Mouse (Mus musculus): Measurements from ENCODE around the gene Olfr518. TPM values are rescaled to one million over a fixed set of nuclear protein-coding genes. Genes with fewer than 3 reads are reported as not detected.

Gene Olfr518
- not detected for total RNA-seq (2021)
- long read RNA-seq, experiment 1, result 0 reads
- long read RNA-seq, experiment 2, result 0 reads

DNA sequence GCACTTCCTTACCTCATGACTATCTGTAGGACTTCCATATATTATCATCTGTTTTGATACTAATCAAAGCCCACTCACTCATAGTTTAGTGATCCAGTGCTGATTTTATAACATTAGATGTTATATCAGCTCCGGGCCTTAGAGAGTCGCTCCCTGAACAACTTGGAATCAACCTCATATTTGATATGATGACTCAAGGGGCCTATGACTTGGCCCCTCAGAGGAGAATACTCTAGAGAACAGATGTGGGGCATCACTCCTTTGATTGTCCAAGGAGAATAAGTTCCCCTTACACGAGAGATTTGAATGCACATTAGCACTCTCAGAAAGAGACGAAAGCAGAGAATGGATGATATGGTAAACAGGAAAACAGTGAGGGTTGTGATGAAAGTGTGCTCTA lies at the start of gene Olfr518:
TSS of gene Olfr518 (minus strand) at position 101 of the 400 bp plus-strand sequence.
- no peak for DNase-seq (ENCODE audit: low spot score in 2 of 2)

DNA sequence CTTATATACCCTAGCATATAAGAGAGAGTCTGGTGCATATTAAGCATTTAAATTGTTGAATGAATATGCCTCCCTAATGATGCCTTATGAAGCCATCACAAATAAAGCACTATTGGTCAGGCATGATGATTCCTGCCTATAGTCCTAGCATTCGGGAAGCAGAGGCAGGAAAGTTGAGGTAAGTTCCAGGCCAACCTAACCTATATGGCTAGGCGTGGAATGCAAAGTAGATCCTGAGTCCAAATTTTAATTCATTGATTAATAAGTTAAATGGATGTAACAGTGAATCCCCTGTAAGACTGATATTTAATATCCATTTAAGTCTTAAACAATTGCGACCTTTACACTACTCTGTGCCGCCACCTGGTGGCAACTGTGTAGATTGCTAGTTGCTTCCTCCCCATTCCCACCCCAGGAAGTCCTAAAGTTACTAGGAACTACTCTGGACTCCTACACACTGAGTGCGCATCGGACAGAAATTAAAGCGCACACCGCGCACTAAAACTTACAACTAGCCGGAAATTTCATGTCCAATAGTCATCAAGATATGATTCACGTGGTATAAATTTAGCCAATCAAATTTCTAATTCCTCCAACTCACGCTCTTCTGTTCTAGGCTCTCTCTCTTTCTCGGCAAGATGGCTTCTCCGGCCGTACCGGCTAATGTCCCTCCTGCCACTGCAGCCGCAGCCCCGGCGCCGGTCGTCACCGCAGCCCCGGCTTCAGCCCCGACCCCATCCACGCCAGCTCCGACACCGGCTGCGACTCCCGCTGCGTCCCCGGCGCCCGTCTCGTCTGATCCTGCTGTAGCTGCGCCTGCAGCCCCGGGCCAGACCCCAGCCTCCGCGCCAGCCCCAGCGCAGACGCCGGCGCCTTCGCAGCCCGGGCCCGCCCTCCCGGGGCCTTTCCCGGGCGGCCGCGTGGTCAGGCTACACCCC lies 49.3 kb upstream of the Olfr518 start, which contains the start of gene Eif3f:
TSS of gene Eif3f (plus strand) at position 624 of the 938 bp plus-strand sequence.
- DNase-seq (ENCODE audit: low spot score in 2 of 2), result peak; percentile 88 to 94

DNA sequence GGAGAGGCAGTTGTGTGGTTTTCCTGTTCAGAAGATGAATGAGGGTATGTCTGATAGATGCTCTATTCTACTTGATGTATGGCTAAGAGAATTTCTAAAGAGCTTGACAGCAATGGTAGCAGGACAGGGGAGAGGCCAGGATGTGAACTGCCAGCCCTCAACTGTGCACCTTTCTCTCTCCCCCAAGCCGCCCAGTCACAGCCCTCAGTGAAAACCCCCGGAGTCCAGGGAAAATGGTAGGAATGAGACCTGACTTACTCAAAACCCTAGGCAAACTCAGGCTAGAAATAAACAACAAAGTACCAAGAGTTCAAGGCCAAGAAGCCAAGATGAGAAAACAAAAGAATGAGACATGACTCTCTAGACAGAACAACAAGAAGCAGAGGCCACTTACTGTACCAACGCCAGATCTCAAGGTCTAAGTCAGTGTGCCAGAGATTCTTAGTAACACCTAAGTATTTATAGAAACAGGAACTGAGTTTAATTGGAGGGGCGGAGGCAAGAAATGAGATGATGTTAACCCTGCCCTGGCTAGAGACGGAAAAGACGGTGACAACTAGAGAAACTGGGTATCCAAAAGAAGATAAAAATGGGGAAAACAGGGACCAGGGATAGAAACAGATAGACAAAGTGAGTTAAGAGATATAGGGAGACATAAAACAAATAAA lies 45.1 kb upstream of the Olfr518 start, which contains the start of gene Nlrp10:
TSS of gene Nlrp10 (minus strand) at position 453 of the 668 bp plus-strand sequence.
- no peak for DNase-seq (ENCODE audit: low spot score in 2 of 2)

DNA sequence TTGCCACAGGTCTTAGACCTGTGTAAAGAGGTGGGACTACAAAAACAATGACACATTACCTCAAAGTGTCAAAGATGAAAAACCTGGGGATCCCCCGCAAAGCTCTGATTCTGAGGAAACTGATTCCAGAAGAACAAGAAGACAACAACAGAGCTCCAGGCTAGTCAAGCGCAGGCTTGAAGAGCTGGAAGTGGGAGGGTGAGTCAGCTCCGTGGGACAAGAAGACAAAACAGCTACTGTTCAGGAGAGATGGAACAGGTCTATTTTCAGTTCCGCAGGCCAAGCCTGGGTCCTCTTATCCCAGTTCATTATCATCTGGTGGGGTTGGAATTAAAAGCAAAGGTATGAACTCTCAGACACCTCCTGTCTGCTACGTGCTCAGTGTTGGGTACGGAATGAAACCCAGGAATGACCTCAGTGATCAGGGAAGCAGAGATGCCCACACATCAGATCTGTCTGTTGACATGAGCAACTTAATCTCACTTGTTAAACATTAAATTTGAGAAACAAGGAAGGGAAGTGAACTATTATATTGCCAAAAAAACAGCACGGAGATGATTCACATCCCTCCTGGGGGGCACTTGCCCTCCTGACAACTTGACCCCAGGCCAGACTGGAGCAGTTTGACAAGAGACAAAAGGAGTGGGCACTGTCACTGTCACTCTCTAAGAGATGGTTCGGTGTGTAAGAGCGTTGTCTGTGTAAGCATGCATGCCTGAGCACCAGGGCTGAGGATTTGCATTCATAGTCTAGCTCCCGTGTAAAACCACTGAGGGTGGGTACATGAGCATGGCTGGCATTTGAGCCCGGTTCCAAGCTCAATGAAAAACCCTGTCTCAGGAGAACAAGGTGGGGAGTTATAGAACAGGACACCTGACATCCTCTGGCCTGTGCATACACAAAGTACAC lies 43.7 kb upstream of the Olfr518 start:
- no peak for DNase-seq (ENCODE audit: low spot score in 2 of 2)

DNA sequence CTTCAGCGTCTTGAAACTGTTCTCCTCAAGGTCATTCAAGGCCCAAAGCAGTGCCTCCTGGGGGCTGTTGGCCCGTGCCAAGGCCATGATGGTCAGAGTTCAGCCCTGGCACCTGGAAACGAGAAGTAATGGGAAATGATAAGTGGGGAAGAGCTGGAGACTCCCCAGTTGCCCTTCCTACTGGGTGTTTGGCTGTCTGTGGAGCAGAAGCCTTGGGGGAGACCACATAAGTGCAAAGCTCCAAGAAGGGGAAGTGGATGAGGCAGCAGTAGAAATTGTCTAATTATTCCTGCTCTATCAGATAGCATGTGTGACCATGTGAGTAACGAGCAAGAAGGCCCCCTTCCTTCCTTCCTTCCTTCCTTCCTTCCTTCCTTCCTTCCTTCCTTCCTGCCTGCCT lies 42.2 kb upstream of the Olfr518 start:
- DNase-seq (ENCODE audit: low spot score in 2 of 2), result no peak

DNA sequence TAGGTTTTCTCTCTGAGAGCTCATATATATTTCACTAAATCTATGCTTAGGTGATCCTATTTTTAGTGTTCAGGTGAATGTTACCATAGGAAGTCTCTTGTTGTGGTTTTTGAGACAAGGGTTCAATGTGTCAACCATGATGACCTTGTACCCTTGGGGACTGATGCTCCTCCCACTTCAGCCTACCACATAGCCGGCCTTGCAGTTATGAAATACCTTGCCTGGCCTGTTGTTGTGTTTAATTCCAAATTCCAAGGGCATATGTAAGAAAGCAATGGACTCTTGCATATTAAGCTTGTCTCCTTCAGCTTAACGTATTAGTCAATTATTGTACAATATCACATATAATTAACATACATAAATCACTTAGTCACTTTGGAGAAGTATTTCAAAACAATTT lies 19.2 kb upstream of the Olfr518 start:
- no peak for DNase-seq (ENCODE audit: low spot score in 2 of 2)

DNA sequence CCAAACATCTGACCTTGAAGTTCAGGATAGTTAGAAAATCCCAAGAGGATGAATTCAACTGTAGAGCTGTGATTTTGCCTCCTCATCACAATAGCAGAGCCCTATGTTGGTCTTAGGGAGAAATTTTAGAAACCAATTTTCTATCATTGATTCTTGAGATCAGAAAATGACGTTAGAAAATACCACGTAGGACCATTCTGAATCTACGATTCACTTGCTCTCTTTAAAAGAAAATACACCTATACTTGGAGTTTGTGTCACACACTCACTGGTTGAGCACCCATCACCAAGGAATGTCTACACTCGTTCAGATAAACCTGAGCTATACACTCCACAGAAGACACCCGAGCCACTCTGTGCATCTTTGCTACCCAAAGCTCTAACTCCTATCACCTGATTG lies 9.5 kb upstream of the Olfr518 start, which contains the start of gene Olfr519:
TSS of gene Olfr519 (minus strand) at position 101 of the 400 bp plus-strand sequence.
- no peak for DNase-seq (ENCODE audit: low spot score in 2 of 2)

DNA sequence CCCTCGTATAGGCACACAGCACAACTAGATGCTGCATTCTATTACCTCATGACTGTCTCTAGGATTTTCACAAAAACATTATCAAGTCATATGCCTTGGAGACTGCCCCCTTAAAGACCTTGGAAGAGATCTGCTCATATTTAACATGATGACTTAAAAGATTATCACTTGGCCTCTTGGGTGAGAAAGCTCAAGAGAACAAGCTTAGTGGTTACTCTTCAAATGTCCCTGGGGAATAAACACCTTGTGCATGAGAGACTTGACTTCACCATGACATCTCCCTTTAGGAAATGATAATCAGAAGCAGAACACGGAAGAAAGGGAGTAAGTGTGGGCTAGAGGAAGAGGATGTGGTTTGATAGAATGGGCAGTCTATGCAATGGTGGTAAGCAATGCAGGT lies 12.5 kb downstream of the Olfr518 start, which contains the start of gene Olfr517:
TSS of gene Olfr517 (minus strand) at position 101 of the 400 bp plus-strand sequence.
- DNase-seq (ENCODE audit: low spot score in 2 of 2), result no peak

DNA sequence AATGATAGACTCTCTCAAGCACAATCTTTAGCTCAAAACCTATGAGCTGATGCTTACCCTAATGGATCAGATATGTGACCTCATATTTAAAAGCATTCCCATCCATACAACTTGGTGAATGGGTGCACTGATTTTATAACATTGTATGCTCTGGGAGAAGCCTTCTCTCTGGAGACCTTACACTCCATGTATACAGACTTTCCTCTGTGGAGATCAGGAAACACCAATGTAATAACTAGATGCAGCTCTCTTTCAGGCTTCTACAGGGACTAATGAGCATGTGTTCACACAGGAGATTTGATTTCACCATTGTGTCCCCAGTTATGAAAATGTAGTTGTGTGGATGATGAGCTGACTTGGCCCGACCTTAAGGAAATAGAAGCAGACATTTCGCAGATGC lies 34.4 kb downstream of the Olfr518 start, which contains the start of gene Olfr516:
TSS of gene Olfr516 (minus strand) at position 101 of the 400 bp plus-strand sequence.
- DNase-seq (ENCODE audit: low spot score in 2 of 2), result no peak

Other genes with a start within 250 kb of the Olfr518 start
- not detected for gene Olfr509, start 233.1 kb downstream of the Olfr518 start, total RNA-seq (2021)
- not detected for gene Olfr510, start 218.6 kb downstream of the Olfr518 start, total RNA-seq (2021)
- not detected for gene Olfr512, start 171.7 kb downstream of the Olfr518 start, total RNA-seq (2021)
- gene Olfr513, start 134.0 kb downstream of the Olfr518 start, total RNA-seq (2021), result not detected
- not detected for gene Olfr514, start 59.0 kb downstream of the Olfr518 start, total RNA-seq (2021)
- not detected for gene Olfr516, start 34.5 kb downstream of the Olfr518 start, total RNA-seq (2021)
- gene Olfr517, start 12.6 kb downstream of the Olfr518 start, total RNA-seq (2021), result not detected
- not detected for gene Olfr519, start 9.4 kb upstream of the Olfr518 start, total RNA-seq (2021)
- under 1 TPM; 0.32 to 0.43 TPM for gene Nlrp10, start 45.2 kb upstream of the Olfr518 start, total RNA-seq (2021)
- gene Eif3f, start 49.4 kb upstream of the Olfr518 start, total RNA-seq (2021), result 100 to 1,000 TPM; 111 to 160 TPM
- gene Tub, start 65.3 kb upstream of the Olfr518 start, total RNA-seq (2021), result 10 to 100 TPM; 32.5 to 37.9 TPM
- gene Ric3, start 198.3 kb upstream of the Olfr518 start, total RNA-seq (2021), result 10 to 100 TPM; 52.7 to 56.1 TPM